Mouse (Mus musculus) thymus, adult 18-20 months (tissue): ENCODE results near the gene Krtcap3.
"Not testable (repeated sequence)": the region's sequence is repeated elsewhere in the genome, so short reads cannot be mapped to it uniquely, and the experiment has no call there.

Experiments
- DNase-seq, 2 experiments: peaks; one replicate each; pipeline ENCODE4 v3.0.0; 2022; ENCODE audit warnings: mixed read lengths in 2 of 2

Gene Krtcap3

DNA sequence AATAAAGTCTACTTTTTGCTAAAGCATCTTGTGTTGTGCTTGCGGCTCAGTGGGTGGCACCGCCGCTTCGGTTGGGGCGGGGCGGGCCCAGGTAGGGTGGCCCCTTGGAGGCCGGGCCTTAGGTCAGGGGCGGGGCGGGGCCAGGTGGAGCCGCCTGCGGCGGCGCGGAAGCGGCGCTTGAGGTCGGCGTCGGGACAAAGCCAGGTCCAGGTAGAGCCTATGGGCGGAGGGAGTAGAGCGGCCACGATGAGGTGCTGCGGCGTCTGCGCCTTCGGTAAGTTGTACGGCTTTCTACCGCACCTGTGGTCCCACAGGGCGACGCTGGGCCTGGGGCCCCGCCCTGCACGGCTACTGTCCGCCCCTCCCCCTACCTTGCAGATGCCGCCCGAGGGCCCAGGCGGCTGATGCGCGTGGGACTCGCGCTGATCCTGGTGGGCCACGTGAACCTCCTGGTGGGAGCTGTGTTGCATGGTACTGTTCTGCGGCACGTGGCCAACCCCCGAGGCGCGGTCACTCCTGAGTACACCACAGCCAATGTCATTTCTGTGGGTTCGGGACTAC, at the start of gene Krtcap3:
Gene Krtcap3, plus strand, starts transcription at position 151 of the 561 bp plus-strand sequence.
- peak in 1 of 2 experiments; percentile 25 for DNase-seq

DNA sequence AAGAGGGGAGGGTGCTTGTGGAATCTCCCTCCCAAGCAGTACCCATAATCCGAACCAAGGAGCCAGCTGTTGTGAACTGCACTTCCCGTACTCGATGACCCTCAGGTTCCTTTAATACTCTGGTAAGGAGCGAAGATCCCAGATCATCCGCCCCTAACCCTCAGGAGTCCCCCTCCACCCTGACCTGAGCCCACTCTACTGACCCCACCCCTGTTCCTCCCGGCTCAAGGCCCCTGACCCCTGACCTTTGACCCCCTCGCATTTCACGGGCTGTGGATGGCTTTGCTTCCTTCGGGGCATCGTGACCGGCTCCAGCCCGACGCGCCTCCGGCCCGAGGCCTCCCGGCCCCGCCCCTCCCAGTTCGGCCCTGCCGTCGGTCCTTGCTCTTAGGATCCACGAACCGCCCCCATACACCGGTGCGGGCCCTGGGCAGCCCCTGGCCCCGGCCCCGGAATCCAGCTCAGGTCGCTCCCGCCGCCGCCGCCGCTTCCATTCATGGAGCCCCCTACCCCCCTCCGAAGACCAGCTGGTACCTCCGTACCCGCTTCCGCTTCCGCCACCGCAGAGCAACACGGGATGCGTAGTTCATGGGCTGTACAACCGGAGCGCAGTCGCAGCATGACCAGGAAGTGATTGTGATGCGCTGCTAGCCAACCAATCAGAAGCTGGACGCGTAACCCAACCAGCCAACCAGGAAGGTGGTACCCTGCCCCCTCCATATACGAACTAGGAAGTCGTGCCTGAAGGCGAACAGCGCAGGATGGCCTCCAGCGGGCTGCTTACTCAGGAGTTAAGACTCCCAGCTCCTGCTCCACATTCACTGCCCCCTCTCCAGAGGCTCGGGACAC, 49.5 kb upstream of the Krtcap3 start, which contains the start of gene Zfp513:
Gene Zfp513, minus strand, starts transcription at position 562 of the 849 bp plus-strand sequence.
- DNase-seq: peak; percentile 95 to 97

DNA sequence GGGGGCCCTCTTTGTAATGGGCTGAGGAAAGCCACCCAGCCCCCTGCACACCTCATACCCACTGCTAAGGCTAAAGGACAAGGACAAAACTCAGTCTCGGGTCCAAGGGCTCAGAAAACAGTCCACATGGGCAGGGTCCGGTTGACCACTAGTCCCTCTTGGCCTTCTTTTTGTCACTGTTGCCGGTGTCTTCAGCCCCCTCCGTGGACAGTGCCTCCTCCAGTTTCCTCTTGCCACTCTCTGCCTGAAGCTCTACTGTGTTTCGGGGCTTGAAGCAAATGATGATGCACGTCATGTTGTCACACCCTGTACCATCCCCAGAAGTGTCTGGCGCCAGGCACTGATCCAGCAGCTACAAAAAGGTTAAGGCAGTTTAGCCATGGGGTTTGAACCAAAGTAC, 48.6 kb upstream of the Krtcap3 start:
- DNase-seq: no peak

DNA sequence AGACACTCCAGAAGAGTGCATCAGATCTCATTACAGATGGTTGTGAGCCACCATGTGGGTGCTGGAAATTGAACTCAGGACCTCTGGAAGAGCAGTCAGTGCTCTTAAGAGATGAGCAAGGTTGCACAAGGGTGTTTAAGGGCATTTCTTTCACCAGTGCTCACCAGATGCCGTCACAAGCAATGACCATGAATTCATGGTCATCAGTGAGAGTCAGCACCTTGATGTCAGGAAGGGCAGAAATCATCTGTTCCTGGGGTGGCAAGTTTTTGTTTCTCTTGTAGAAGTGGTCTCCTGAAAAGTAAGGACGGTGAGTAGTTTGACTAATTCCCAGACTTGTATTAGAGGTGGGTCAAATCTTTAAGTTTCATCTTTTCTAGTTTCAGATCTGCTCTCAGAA, 47.6 kb upstream of the Krtcap3 start:
- no peak for DNase-seq

GRCm38 (mm10) chr5:31204421-31204820, 47.1 kb upstream of the Krtcap3 start:
- DNase-seq: no peak

DNA sequence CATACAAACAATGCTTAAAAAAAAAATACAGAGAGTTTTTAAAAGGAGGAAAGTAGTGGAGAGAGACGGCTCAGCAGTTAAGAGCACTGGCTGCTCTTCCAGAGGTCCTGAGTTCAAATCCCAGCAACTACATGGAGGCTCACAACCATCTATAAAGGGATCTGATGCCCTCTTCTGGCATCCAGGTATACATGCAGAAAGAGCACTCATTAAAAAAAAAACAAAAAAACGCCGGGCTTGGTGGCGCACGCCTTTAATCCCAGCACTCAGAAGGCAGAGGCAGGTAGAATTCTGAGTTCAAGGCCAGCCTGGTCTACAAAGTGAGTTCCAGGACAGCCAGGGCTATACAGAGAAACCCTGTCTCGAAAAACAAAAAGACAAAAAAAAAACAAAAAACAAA, 34.9 kb upstream of the Krtcap3 start:
- DNase-seq: not testable (repeated sequence)

- DNase-seq: no peak
Observed at GRCm38 (mm10) chr5:31218294-31218693, 33.2 kb upstream of the Krtcap3 start.

DNA sequence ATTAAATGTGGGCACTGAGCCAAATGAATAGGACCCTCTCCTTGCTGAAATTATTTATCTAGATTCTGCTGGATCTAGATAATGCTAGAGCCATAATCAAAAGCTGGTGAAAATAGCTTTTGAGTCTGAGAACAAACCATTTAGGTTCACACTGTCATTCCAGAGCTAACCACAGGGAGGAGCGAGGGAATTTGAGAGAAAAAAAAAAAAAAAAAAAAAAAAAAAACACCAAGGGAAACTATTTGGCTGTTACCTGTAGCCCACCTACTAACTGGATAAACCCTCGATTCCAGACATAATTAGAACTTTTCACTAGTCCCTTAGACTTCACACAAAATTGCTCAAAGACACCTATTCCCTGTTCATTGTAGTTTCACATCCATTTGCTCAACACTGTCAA, 32.4 kb upstream of the Krtcap3 start:
- no peak for DNase-seq

DNA sequence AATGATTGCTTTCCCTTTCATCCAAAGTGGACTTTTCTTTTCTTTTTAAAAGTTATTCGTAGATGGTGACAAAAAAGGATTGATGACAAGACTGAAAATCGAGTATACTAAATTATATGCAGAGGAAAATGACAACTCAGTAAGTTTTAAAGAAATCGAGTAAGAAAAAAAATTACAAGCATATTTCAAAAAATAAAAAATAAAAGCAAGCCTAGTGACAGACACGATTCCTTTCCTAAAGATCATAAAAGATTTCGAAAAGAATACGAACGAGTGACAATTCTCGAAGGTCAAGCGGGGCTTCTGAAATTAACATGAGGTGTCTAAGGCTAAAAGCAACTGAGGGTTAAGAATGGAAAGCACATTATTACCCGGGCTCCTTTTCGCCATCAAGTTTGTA, 32.0 kb upstream of the Krtcap3 start:
- DNase-seq: no peak

- no peak for DNase-seq
Observed at GRCm38 (mm10) chr5:31219911-31220447, 31.5 kb upstream of the Krtcap3 start.

GRCm38 (mm10) chr5:31220448-31221303, 30.8 kb upstream of the Krtcap3 start, which contains the start of gene Ppm1g:
TSS of gene Ppm1g (minus strand) at chr5:31220687.
- DNase-seq: peak; percentile 92 to 93

- peak in 1 of 2 experiments; percentile 38 for DNase-seq
Observed at GRCm38 (mm10) chr5:31221304-31221945, 30.1 kb upstream of the Krtcap3 start.

GRCm38 (mm10) chr5:31222696-31223095, 28.8 kb upstream of the Krtcap3 start:
- DNase-seq: no peak

GRCm38 (mm10) chr5:31226641-31227040, 24.9 kb upstream of the Krtcap3 start:
- no peak for DNase-seq

DNA sequence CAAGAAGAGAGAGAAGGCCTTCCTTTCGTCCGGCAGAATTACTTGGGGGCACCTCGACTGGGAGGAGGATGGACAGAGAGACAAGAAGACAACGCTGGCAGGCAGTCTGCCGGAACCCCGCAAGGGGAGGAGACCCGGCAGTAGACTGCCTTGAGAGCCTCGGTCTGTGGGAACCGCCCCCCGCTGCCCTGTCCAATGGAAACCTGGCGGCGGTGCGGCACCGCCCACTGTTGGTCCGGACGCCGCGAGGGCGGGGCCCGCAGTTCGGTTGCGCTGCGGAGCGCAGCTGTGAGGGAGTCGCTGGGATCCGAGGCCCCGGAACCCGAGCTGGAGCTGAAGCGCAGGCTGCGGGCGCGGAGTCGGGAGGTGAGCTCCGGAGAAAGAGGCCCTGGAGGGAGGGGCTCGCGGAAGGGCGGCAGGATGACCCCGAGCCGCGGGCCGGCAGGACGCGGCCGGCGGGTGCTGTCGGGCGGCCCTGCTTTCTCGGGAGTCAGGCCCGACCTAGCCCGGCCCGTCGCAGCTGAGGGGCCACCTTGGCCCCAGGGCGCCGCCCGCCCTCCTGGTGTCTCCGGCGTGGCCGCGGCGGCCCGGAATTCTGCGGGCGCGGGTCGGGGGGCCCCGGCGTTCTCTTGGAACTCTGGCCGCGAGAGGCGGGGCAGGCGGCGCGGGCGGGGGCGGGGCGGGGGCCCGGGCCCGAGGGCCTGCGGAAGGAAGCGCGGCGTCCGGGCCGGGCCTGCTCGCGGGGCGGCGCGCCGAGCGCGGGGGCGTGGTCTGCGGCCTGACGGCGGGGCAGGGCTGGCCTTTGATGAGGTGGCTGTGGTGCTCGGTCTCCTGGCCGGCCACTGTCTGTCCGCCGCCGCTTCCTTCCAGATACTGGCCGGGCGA, 10.6 kb upstream of the Krtcap3 start, which contains the start of the genes Nrbp1 and Gm9970:
Gene Nrbp1, plus strand, starts transcription at position 228 of the 885 bp plus-strand sequence.
Gene Gm9970, minus strand, starts transcription at position 596 of the 885 bp plus-strand sequence.
- peak; percentile 94 to 95 for DNase-seq

DNA sequence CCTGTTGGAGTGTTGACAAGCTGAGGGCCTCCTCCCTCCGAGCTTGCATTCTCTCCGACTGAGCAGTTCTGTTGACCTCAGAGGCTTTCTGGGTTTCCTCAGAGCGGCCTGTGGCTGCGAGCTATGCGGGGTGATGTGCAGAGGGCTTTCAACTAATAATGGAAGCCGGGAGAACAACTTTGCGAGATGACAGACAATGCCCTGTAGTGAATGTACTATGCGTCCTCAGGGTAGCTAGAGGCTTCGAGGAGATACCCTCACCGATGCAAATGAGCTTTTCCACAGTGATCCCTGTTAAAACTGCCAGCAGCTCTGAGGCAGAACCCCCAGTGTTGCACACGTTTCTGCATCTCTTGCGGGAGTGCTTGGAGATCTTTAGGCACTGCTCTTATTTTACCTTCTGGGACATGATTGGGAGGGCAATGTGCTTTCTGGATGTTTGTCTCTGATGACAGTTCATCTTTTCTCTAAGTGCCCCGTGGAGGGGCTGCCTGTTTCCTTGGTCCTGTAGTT, 9.9 kb upstream of the Krtcap3 start:
- no peak for DNase-seq

- DNase-seq: no peak
Observed at GRCm38 (mm10) chr5:31242191-31242590, 9.3 kb upstream of the Krtcap3 start.

GRCm38 (mm10) chr5:31250716-31251115, 775 bp upstream of the Krtcap3 start:
- no peak for DNase-seq

DNA sequence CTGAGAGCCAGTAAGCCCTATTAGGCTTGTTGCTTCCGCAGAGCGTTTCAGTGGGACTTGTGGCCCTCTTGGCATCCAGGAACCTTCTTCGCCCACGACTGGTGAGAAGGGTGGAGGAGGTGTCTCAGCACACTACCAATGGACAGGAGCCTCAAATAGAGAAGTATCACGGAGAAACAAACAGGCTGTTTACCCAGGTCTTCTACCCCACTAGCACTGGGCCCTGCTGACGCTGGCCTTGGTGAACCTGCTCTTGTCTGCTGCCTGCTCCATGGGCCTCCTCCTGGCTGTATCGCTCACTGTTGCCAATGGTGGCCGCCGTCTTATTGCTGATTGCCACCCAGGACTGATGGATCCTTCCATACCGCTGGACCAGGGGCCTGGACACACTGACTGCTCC, 660 bp downstream of the Krtcap3 start:
- DNase-seq: no peak

GRCm38 (mm10) chr5:31252795-31253545, 1.5 kb downstream of the Krtcap3 start:
- no peak for DNase-seq
